Mouse (Mus musculus): ENCODE data around the gene Pp2d1. TPM values are rescaled to one million over a fixed set of nuclear protein-coding genes. Genes with fewer than 3 reads are reported as not detected.

Pp2d1 gene
- total RNA-seq, 1 experiment = 0.31 TPM

DNA sequence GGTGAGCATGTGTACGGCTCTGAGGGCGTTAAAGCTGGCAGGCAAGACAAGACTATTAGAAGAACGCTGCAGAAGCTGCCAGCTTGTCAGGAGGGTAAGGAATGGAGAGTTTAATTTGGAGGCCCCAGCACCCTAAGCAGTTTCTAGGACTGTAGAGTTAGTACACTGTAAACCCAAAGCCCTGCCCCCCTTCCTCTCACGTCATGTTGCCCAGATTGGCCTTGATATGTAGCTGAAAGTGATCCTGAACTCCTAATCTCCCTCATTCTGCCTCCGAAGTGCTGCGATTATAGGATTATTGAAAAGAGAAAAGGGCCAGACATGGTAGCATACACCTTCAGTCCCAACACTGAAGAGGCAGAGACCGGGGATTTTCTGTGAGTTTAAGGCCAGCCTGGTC, 43.6 kb upstream of the Pp2d1 start:
- TF ChIP-seq ZNF384 (IDR thresholded peaks at IDR 0.05; ENCODE audit: low read depth, low read length) = no peak
- in situ Hi-C loops (cut with MboI; ENCODE audit: low sequenced_read_pairs in 2 of 2, unreplicated experiment in 2 of 2) = no loop called here
- Histone ChIP-seq H3K9me3 (ENCODE audit: control insufficient read depth, insufficient read depth, low read depth, low read length) (no peaks in the 10 kb centered on the region), H3K4me1 (ENCODE audit: control insufficient read depth in 2 of 2, insufficient read depth in 2 of 2, low read length in 2 of 2, poor library complexity in 1 of 2) (peaks cover 24% of the 10 kb centered on the region in 2 experiments), H3K36me3 (ENCODE audit: control insufficient read depth, insufficient read depth, low read length, poor library complexity, severe bottlenecking) (no peaks in the 10 kb centered on the region), H3K4me3 (ENCODE audit: insufficient read depth in 1 of 2, low read depth in 1 of 2, low read length in 2 of 2, poor library complexity in 1 of 2, severe bottlenecking in 1 of 2) (peak overlapping the region; percentile 26 to 50), H3K27ac (ENCODE audit: insufficient read depth, low read depth, low read length, poor library complexity, severe bottlenecking) (peak overlapping the region; percentile 92), H3K9ac (ENCODE audit: insufficient read depth, low read depth, low read length, poor library complexity, severe bottlenecking) (peak overlapping the region; percentile 72)
- no peak for DNase-seq (ENCODE audit: low read depth, low spot score)

DNA sequence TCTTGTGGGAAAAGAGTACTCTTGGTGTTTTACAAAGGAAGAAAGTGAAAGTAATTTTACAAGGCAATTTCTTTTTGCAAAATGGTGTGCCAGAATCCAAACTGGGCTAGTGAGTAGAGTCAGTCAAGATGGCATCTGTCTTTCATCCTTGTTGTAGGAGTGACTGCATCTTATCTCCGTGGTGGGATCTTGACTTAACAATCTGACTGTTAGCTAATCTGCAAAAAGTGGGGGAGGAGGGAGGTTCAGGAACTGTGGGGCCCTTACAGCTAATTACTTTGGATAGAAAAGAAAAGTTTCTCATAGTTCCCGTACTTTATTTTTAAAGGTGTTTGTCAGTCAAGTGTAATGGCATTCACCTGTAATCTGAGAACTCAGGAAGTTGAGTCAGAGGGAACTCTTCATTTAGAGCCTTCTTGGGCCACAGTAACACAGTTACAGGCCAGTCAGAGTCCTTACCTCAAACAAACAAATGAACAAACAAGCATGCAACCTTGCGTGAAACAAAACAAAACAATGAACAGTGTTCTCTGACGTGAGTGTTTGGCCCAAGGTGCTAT, 42.9 kb upstream of the Pp2d1 start:
- TF ChIP-seq CHD2 (IDR thresholded peaks at IDR 0.05; ENCODE audit: low read depth, low read length) (0 out of 2 replicates have a peak, but pooled peaks have one; percentile 16), HCFC1 (IDR thresholded peaks at IDR 0.05; ENCODE audit: borderline replicate concordance, insufficient read depth, low read length) (no peak), ZNF384 (IDR thresholded peaks at IDR 0.05; ENCODE audit: low read depth, low read length) (no peak), MAFK (IDR thresholded peaks at IDR 0.05; ENCODE audit: insufficient read depth, low read depth, low read length) (no peak)
- peak overlapping the region; percentile 92 for H3K27ac ChIP-seq (ENCODE audit: insufficient read depth, low read depth, low read length, poor library complexity, severe bottlenecking)
- H3K4me3 ChIP-seq (ENCODE audit: insufficient read depth in 1 of 2, low read depth in 1 of 2, low read length in 2 of 2, poor library complexity in 1 of 2, severe bottlenecking in 1 of 2) = peak overlapping the region; percentile 26 to 50
- H3K4me1 ChIP-seq (ENCODE audit: control insufficient read depth in 2 of 2, insufficient read depth in 2 of 2, low read length in 2 of 2, poor library complexity in 1 of 2) = peaks cover 18 to 22% of the 10 kb centered on the region in 2 experiments
- in situ Hi-C loops (cut with MboI; ENCODE audit: low sequenced_read_pairs in 2 of 2, unreplicated experiment in 2 of 2) = no loop called here
- peak overlapping the region; percentile 72 for H3K9ac ChIP-seq (ENCODE audit: insufficient read depth, low read depth, low read length, poor library complexity, severe bottlenecking)
- no peak for DNase-seq (ENCODE audit: low read depth, low spot score)
- H3K9me3 ChIP-seq (ENCODE audit: control insufficient read depth, insufficient read depth, low read depth, low read length) = no peaks in the 10 kb centered on the region
- H3K36me3 ChIP-seq (ENCODE audit: control insufficient read depth, insufficient read depth, low read length, poor library complexity, severe bottlenecking) = no peaks in the 10 kb centered on the region

DNA sequence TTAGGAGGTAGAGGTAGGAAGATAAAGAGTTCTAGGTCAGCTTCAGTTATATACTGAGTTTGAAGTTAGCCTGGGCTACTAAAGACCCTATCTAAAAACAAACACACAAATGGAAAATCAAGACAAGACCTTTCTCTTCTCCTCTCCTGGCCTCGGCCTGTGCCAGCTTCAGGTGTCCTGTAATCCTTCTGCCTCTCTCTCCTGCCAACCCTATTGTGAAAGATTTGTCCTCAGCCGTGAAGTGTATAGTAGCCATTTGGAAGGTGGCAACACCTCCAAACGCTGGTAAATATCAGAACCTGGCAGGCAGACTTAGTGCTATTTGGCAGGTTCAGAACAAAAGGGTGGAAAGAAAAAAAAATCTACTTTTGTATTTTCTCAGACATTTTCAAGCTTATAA, 41.0 kb upstream of the Pp2d1 start:
- in situ Hi-C loops (cut with MboI; ENCODE audit: low sequenced_read_pairs in 2 of 2, unreplicated experiment in 2 of 2) = no loop called here
- Histone ChIP-seq H3K27ac (ENCODE audit: insufficient read depth, low read depth, low read length, poor library complexity, severe bottlenecking) (peak overlapping the region; percentile 40; the same call in 1 of the 2 replicates), H3K9me3 (ENCODE audit: control insufficient read depth, insufficient read depth, low read depth, low read length) (no peaks in the 10 kb centered on the region), H3K9ac (ENCODE audit: insufficient read depth, low read depth, low read length, poor library complexity, severe bottlenecking) (no peak overlapping the region), H3K4me1 (ENCODE audit: control insufficient read depth in 2 of 2, insufficient read depth in 2 of 2, low read length in 2 of 2, poor library complexity in 1 of 2) (peaks cover 10 to 19% of the 10 kb centered on the region in 2 experiments; a peak in 3 of 4 replicates), H3K36me3 (ENCODE audit: control insufficient read depth, insufficient read depth, low read length, poor library complexity, severe bottlenecking) (no peaks in the 10 kb centered on the region), H3K4me3 (ENCODE audit: insufficient read depth in 1 of 2, low read depth in 1 of 2, low read length in 2 of 2, poor library complexity in 1 of 2, severe bottlenecking in 1 of 2) (no peak overlapping the region)
- no peak for DNase-seq (ENCODE audit: low read depth, low spot score)
- TF ChIP-seq CHD2 (IDR thresholded peaks at IDR 0.05; ENCODE audit: low read depth, low read length) = no peak
- no peak for TF ChIP-seq HCFC1 (IDR thresholded peaks at IDR 0.05; ENCODE audit: borderline replicate concordance, insufficient read depth, low read length)

DNA sequence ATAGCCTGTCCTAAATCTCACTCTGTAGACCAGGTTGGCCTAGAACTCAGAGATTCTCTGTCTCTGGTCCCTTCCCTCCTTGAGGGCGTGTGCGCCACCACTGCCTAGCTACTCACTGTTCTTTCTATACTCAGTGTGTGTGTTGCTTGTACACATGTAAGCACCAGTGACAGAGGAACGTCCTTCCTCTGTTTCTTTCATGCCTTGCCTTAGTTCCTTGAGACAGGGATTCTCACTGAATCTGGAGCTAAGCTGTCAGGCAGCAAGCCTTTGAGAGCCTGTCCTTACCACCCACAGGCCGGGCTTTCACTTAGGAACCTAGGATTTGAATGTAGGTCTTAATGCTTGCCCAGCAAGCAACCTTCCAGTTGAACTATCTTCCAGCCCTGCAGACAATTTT, 40.4 kb upstream of the Pp2d1 start:
- H3K9ac ChIP-seq (ENCODE audit: insufficient read depth, low read depth, low read length, poor library complexity, severe bottlenecking) = no peak overlapping the region
- DNase-seq (ENCODE audit: low read depth, low spot score) = no peak
- in situ Hi-C loops (cut with MboI; ENCODE audit: low sequenced_read_pairs in 2 of 2, unreplicated experiment in 2 of 2) = no loop called here
- H3K27ac ChIP-seq (ENCODE audit: insufficient read depth, low read depth, low read length, poor library complexity, severe bottlenecking) = peak overlapping the region; percentile 11; the same call in 1 of the 2 replicates
- H3K4me3 ChIP-seq (ENCODE audit: insufficient read depth in 1 of 2, low read depth in 1 of 2, low read length in 2 of 2, poor library complexity in 1 of 2, severe bottlenecking in 1 of 2) = no peak overlapping the region
- no peaks in the 10 kb centered on the region for H3K9me3 ChIP-seq (ENCODE audit: control insufficient read depth, insufficient read depth, low read depth, low read length)
- no peaks in the 10 kb centered on the region for H3K36me3 ChIP-seq (ENCODE audit: control insufficient read depth, insufficient read depth, low read length, poor library complexity, severe bottlenecking)
- TF ChIP-seq HCFC1 (IDR thresholded peaks at IDR 0.05; ENCODE audit: borderline replicate concordance, insufficient read depth, low read length) (no peak), MAFK (IDR thresholded peaks at IDR 0.05; ENCODE audit: insufficient read depth, low read depth, low read length) (no peak)
- peaks cover 10 to 17% of the 10 kb centered on the region in 2 experiments; a peak in 3 of 4 replicates for H3K4me1 ChIP-seq (ENCODE audit: control insufficient read depth in 2 of 2, insufficient read depth in 2 of 2, low read length in 2 of 2, poor library complexity in 1 of 2)

DNA sequence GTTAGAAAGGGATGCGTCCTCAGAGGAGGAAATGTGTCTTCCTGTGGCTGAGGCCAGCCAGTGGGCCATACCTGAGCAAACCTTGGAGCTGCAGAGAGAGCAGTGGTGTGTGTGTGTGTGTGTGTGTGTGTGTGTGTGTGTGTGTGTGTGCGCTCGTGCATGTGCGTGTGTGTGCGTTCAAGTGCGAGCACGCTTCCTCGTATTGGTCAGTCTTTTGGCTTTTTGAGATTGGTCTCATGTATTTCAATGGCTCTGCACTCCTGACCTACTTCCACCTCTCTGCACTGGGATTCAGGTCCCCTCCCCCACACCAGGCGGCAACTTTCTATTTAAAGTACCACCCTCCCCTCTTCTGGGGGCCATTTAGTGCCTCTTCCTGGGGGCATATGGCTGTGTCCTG, 39.5 kb upstream of the Pp2d1 start:
- H3K4me1 ChIP-seq (ENCODE audit: control insufficient read depth in 2 of 2, insufficient read depth in 2 of 2, low read length in 2 of 2, poor library complexity in 1 of 2) = peaks cover 9 to 14% of the 10 kb centered on the region in 2 experiments
- H3K9me3 ChIP-seq (ENCODE audit: control insufficient read depth, insufficient read depth, low read depth, low read length) = no peaks in the 10 kb centered on the region
- no peaks in the 10 kb centered on the region for H3K36me3 ChIP-seq (ENCODE audit: control insufficient read depth, insufficient read depth, low read length, poor library complexity, severe bottlenecking)
- no peak for TF ChIP-seq HCFC1 (IDR thresholded peaks at IDR 0.05; ENCODE audit: borderline replicate concordance, insufficient read depth, low read length)
- no peak overlapping the region for H3K4me3 ChIP-seq (ENCODE audit: insufficient read depth in 1 of 2, low read depth in 1 of 2, low read length in 2 of 2, poor library complexity in 1 of 2, severe bottlenecking in 1 of 2)
- peak overlapping the region; percentile 38; the same call in 1 of the 2 replicates for H3K9ac ChIP-seq (ENCODE audit: insufficient read depth, low read depth, low read length, poor library complexity, severe bottlenecking)
- H3K27ac ChIP-seq (ENCODE audit: insufficient read depth, low read depth, low read length, poor library complexity, severe bottlenecking) = peak overlapping the region; percentile 59
- in situ Hi-C loops (cut with MboI; ENCODE audit: low sequenced_read_pairs in 2 of 2, unreplicated experiment in 2 of 2) = no loop called here
- no peak for DNase-seq (ENCODE audit: low read depth, low spot score)

Measured in ES-E14 (cell line).